Mouse (Mus musculus) layer of hippocampus, adult 8-10 months (tissue): ENCODE data around the gene Sesn3. TPM values are rescaled to one million over a fixed set of nuclear protein-coding genes. Genes with fewer than 3 reads are reported as not detected.
"Not testable (repeated sequence)": the region's sequence is repeated elsewhere in the genome, so short reads cannot be mapped to it uniquely, and the experiment has no call there.

Experiments used
- DNase-seq, 2 experiments: peaks; one replicate each; pipeline ENCODE4 v3.0.0; 2022; ENCODE audit warnings: low spot score in 2 of 2
- total RNA-seq, 4 experiments: library from RNA; stranded (reverse); gene quantifications; 2 replicates each; pipeline ENCODE4 v1.2.4; 2022

Sesn3 gene
- total RNA-seq, 4 experiments from 2014 or later, result 57.5 to 84.9 (median 73.2) TPM

- DNase-seq, result no peak
Measured at GRCm38 (mm10) chr9:14277365-14277991, 2.6 kb downstream of the Sesn3 start.

GRCm38 (mm10) chr9:14280696-14281095, 5.8 kb downstream of the Sesn3 start:
- no peak for DNase-seq

- no peak for DNase-seq
Measured at GRCm38 (mm10) chr9:14285036-14285435, 10.2 kb downstream of the Sesn3 start.

- DNase-seq, result no peak
Measured at GRCm38 (mm10) chr9:14287234-14287633, 12.4 kb downstream of the Sesn3 start.

- DNase-seq, result no peak
Measured at GRCm38 (mm10) chr9:14288500-14288899, 13.6 kb downstream of the Sesn3 start.

GRCm38 (mm10) chr9:14293866-14294265, 19.0 kb downstream of the Sesn3 start:
- no peak for DNase-seq

- DNase-seq, result no peak
Measured at GRCm38 (mm10) chr9:14295680-14296440, 21.0 kb downstream of the Sesn3 start.

- DNase-seq, result no peak
Measured at GRCm38 (mm10) chr9:14297204-14297603, 22.3 kb downstream of the Sesn3 start.

- no peak for DNase-seq
Measured at GRCm38 (mm10) chr9:14299819-14300218, 25.0 kb downstream of the Sesn3 start.

GRCm38 (mm10) chr9:14300795-14301194, 25.9 kb downstream of the Sesn3 start:
- DNase-seq, result no peak

- DNase-seq, result no peak
Measured at GRCm38 (mm10) chr9:14304262-14304968, 29.5 kb downstream of the Sesn3 start.

GRCm38 (mm10) chr9:14307341-14307740, 32.5 kb downstream of the Sesn3 start:
- no peak for DNase-seq

- no peak for DNase-seq
Measured at GRCm38 (mm10) chr9:14313968-14314367, 39.1 kb downstream of the Sesn3 start.

- DNase-seq, result no peak
Measured at GRCm38 (mm10) chr9:14314477-14314876, 39.6 kb downstream of the Sesn3 start.

GRCm38 (mm10) chr9:14316618-14317017, 41.8 kb downstream of the Sesn3 start:
- DNase-seq, result no peak

GRCm38 (mm10) chr9:14335829-14336228, 61.0 kb downstream of the Sesn3 start:
- DNase-seq, result no peak

- no peak for DNase-seq
Measured at GRCm38 (mm10) chr9:14336901-14337300, 62.0 kb downstream of the Sesn3 start.

- no peak for DNase-seq
Measured at GRCm38 (mm10) chr9:14338701-14339100, 63.8 kb downstream of the Sesn3 start.

- peak; percentile 31 to 80 for DNase-seq
Measured at GRCm38 (mm10) chr9:14342041-14342668, 67.3 kb downstream of the Sesn3 start.

GRCm38 (mm10) chr9:14345866-14346265, 71.0 kb downstream of the Sesn3 start:
- DNase-seq, result not testable (repeated sequence)

GRCm38 (mm10) chr9:14348416-14348815, 73.5 kb downstream of the Sesn3 start:
- DNase-seq, result no peak

GRCm38 (mm10) chr9:14349380-14349779, 74.5 kb downstream of the Sesn3 start:
- no peak for DNase-seq
